Comparison of ENCODE assay signal across 31 mouse cellular contexts in genomic region chr11:83084161-83084560, GRCm38 (mm10). TPM values are rescaled to one million over a fixed set of nuclear protein-coding genes. Genes with fewer than 3 reads are reported as not detected.
"Had no signal": no experiment of that assay in that cellular context is flagged by ENCODE, and none has a peak within 500 bp of the region (broad histone marks: within the 10 kb centered on the region; RNA-seq: fewer than 3 reads in every experiment).

No protein-coding gene starts in this region.

- H3K36me3 ChIP-seq: kidney, embryonic 15.5 days; limb, embryonic 12.5 days; limb, embryonic 15.5 days; neural tube, embryonic 12.5 days; neural tube, embryonic 15.5 days; stomach, embryonic 15.5 days had no signal

- DNase-seq: kidney, adult 2 months; kidney, postnatal 10 days; kidney, postnatal 36 days; layer of hippocampus, postnatal 36 days; left cerebral cortex, postnatal 4 days; lung, adult 18-20 months; lung, postnatal 14 days; lung, postnatal 4 days; midbrain, embryonic 14.5 days; right cerebral cortex, adult 18-20 months; right cerebral cortex, postnatal 14 days; right cerebral cortex, postnatal 4 days; spleen, adult 18-20 months; thymus, adult 18-20 months; thymus, postnatal 14 days had no signal

- H3K9me3 ChIP-seq: limb, embryonic 15.5 days; neural tube, embryonic 12.5 days; neural tube, embryonic 15.5 days; stomach, embryonic 15.5 days had no signal

- ATAC-seq: intestine, postnatal 0 days had no signal

- H3K9ac ChIP-seq: kidney, embryonic 15.5 days; limb, embryonic 12.5 days; limb, embryonic 15.5 days; liver, embryonic 14.5 days; neural tube, embryonic 12.5 days; neural tube, embryonic 15.5 days; stomach, embryonic 15.5 days had no signal

- H3K27me3 ChIP-seq: kidney, embryonic 15.5 days; limb, embryonic 12.5 days; limb, embryonic 15.5 days; neural tube, embryonic 12.5 days; neural tube, embryonic 15.5 days; stomach, embryonic 15.5 days had no signal

- H3K4me2 ChIP-seq: kidney, embryonic 15.5 days; limb, embryonic 12.5 days; limb, embryonic 15.5 days; midbrain, embryonic 11.5 days; neural tube, embryonic 12.5 days; neural tube, embryonic 15.5 days; stomach, embryonic 15.5 days had no signal

- H3K4me3 ChIP-seq: kidney, embryonic 15.5 days; left cerebral cortex, adult 2 months; limb, embryonic 12.5 days; limb, embryonic 15.5 days; neural tube, embryonic 12.5 days; neural tube, embryonic 15.5 days; stomach, embryonic 15.5 days had no signal

- H3K27ac ChIP-seq: kidney, embryonic 15.5 days; left cerebral cortex, adult 2 months; limb, embryonic 12.5 days; limb, embryonic 15.5 days; liver, embryonic 14.5 days; neural tube, embryonic 12.5 days; neural tube, embryonic 15.5 days; stomach, embryonic 15.5 days had no signal

- H3K4me1 ChIP-seq: limb, embryonic 12.5 days; limb, embryonic 15.5 days; neural tube, embryonic 12.5 days; neural tube, embryonic 15.5 days; stomach, embryonic 15.5 days had no signal

RNA-seq across cellular contexts. Expression of gene Slfn1, which starts 32.5 kb away (rescaled TPM):
- total RNA-seq: layer of hippocampus, adult 8-10 months; layer of hippocampus, postnatal 10 days; layer of hippocampus, postnatal 36 days; left cerebral cortex, adult 2 months; left cerebral cortex, postnatal 14 days; left cerebral cortex, postnatal 4 days; midbrain, postnatal 0 days had no signal
- polyA plus RNA-seq: intestine, embryonic 14.5 days; limb, embryonic 12.5 days; neural tube, embryonic 12.5 days; neural tube, embryonic 15.5 days; testis, adult 2 months had no signal
